Mouse (Mus musculus): Measurements from ENCODE around the gene Nfkbil1. TPM values are rescaled to one million over a fixed set of nuclear protein-coding genes. Genes with fewer than 3 reads are reported as not detected.

Nfkbil1 gene
- 10 to 100 TPM; 26.9 to 35.6 TPM for polyA plus RNA-seq (2012; fragmentation: generic; extraction: Trizol)

DNA sequence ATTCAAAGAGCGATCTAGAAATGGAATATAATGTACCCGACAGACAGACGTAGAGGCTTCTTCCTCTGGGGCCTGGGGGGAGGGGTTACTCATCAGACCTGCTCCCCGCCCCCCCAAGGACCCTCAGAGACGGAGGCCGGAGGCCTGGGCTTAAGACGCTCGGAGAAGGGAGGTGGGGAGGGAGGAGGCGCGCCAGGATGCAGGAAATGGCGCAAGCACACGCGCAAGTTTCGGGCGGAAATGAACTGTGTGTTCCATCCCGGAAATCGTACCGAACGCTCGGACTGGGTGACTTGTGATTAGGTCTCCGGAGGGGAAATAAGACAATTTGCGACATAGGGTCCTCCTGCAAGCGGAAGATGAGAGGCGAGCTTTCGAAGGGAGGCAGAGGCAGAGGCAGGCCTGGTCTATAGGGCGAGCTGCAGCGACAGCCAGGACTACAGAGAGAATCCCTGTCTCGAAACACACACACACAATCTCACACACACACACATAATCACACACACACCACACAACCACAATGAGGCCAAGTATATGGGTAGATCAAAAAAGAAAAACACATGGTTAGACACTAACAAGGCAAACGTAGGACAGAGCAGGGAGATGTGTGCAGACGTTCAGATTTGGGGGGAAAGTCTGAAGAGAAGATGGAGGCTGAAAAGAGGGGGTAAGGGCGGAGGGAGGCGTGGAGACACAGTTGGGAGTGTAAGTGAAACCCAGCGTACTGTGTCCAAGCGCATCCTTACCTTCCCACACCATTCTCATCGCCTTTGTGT is at the start of gene Nfkbil1:
Gene Nfkbil1, minus strand, starts transcription at position 179 of the 776 bp plus-strand sequence.

GRCm38 (mm10) chr17:35262664-35263522 is 27.3 kb upstream of the Nfkbil1 start, which contains the start of gene H2-D1:
Gene H2-D1, plus strand, starts transcription at chr17:35262730.

DNA sequence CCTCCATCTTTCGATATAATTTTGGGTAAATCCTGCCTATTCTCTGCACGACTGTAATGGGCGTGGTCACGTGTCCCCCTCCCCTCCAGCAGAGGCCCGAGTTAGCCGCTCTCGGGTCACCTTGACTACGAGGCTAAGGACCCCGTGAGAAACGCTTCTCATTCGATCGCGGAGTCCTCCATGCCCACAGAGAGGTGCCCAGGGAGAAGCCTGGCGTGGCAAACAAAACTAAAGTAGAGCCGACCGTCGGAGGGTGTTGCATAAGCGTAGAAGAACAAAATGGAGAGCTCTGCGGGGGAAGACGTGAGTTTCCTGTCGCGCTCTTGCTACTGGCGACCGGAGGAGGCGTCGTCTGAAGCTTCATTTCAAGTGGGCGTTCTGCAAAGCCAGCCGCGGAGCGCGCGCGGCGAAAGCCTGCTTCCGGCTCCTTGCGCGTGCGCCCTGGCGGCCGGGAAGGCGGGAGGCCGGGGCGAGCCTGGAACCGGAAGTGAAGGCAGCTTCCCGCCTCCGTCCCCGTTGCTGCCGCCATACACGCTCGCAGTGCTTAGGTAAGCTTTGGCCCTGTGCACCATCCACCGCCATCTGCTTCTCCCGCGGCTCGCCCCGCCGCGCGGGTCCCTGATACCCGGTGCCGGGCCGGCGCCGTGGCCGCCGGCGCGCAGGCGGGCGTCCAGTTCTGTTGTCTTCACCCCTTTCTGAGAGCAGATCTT is 5.9 kb upstream of the Nfkbil1 start, which contains the start of gene Ddx39b:
Gene Ddx39b, plus strand, starts transcription at position 442 of the 710 bp plus-strand sequence.

GRCm38 (mm10) chr17:35233114-35233980 is 2.2 kb downstream of the Nfkbil1 start, which contains the start of gene Atp6v1g2:
Gene Atp6v1g2, plus strand, starts transcription at chr17:35233660.

DNA sequence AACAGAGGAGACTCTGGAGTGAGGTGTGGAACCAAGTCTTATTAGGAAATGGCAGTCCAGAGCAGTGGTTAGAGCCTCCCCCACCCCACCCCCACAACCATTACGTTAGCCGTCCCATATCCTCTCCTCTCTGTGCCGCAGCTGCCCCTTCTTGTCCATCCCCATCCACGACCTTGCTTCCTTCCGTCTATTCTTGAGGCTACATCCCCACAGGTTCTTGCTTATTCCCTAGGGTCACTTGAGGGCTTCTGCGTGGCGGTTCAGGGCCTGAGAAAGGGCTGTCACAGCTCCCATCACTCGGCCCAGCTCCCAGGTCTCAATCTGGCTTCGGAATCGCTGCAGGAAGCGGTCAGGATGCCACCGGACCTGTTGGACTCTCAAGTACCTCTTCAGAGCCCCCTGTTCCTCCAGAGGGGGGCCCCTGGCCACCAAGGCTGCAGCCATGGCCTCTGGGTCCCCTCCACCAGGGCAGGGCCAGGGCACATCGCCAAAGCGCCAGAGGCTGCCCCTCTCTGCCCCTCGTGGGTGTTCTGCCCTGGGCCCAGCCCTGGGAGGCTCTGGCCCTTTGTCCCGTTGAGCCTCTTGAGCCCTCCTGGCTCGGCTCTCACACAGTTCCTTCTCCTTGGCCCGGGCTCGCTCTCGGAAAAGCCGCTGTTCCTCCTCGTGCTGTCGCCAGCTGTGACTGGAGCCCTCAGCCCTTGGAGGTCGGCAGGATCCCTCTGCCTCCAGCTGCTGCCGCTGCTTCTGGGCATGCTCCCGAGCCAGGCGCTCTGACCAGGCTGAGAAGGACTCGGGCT is 15.2 kb downstream of the Nfkbil1 start, which contains the start of gene Gm16181:
Gene Gm16181, plus strand, starts transcription at position 679 of the 797 bp plus-strand sequence.

GRCm38 (mm10) chr17:35204494-35205379 is 30.9 kb downstream of the Nfkbil1 start, which contains the start of gene Lta:
Gene Lta, minus strand, starts transcription at chr17:35205351.

GRCm38 (mm10) chr17:35201787-35202186 is 33.8 kb downstream of the Nfkbil1 start, which contains the start of gene Tnf:
Gene Tnf, minus strand, starts transcription at chr17:35202007.

GRCm38 (mm10) chr17:35193881-35194843 is 41.4 kb downstream of the Nfkbil1 start, which contains the start of gene Ltb:
Gene Ltb, plus strand, starts transcription at chr17:35194439.

GRCm38 (mm10) chr17:35187959-35188610 is 47.5 kb downstream of the Nfkbil1 start, which contains the start of gene Lst1:
Gene Lst1, minus strand, starts transcription at chr17:35188439.

GRCm38 (mm10) chr17:35175968-35176367 is 59.6 kb downstream of the Nfkbil1 start, which contains the start of gene Aif1:
Gene Aif1, minus strand, starts transcription at chr17:35176068.

Other genes with a start within 250 kb of the Nfkbil1 start
- gene Vars, start 234.8 kb downstream of the Nfkbil1 start, polyA plus RNA-seq (2012; fragmentation: generic; extraction: Trizol) = 100 to 1,000 TPM; 118 to 278 TPM
- under 1 TPM; 0.02 to 0.09 TPM for gene Vwa7, start 219.2 kb downstream of the Nfkbil1 start, polyA plus RNA-seq (2012; fragmentation: generic; extraction: Trizol)
- gene Sapcd1, start 207.8 kb downstream of the Nfkbil1 start, polyA plus RNA-seq (2012; fragmentation: generic; extraction: Trizol) = 1 to 10 TPM in 1 of 2 experiments, under 1 TPM in 1; 0.81 to 2.6 TPM
- 1 to 10 TPM; 2.2 to 3.3 TPM for gene Msh5, start 189.0 kb downstream of the Nfkbil1 start, polyA plus RNA-seq (2012; fragmentation: generic; extraction: Trizol)
- 100 to 1,000 TPM; 603 to 758 TPM for gene Clic1, start 185.8 kb downstream of the Nfkbil1 start, polyA plus RNA-seq (2012; fragmentation: generic; extraction: Trizol)
- 100 to 1,000 TPM in 1 of 2 experiments, 10 to 100 TPM in 1; 66.2 to 309 TPM for gene Ddah2, start 176.8 kb downstream of the Nfkbil1 start, polyA plus RNA-seq (2012; fragmentation: generic; extraction: Trizol)
- gene Ly6g6c, start 170.4 kb downstream of the Nfkbil1 start, polyA plus RNA-seq (2012; fragmentation: generic; extraction: Trizol) = 1 to 10 TPM in 1 of 2 experiments, under 1 TPM in 1; 0.11 to 1.9 TPM
- gene Mpig6b, start 169.6 kb downstream of the Nfkbil1 start, polyA plus RNA-seq (2012; fragmentation: generic; extraction: Trizol) = under 1 TPM in 1 of 2 experiments, not detected in 1; 0.14 TPM
- gene Ly6g6e, start 158.9 kb downstream of the Nfkbil1 start, polyA plus RNA-seq (2012; fragmentation: generic; extraction: Trizol) = not detected
- gene Ly6g6d, start 157.7 kb downstream of the Nfkbil1 start, polyA plus RNA-seq (2012; fragmentation: generic; extraction: Trizol) = not detected
- not detected for gene Ly6g6f, start 150.2 kb downstream of the Nfkbil1 start, polyA plus RNA-seq (2012; fragmentation: generic; extraction: Trizol)
- gene Abhd16a, start 146.5 kb downstream of the Nfkbil1 start, polyA plus RNA-seq (2012; fragmentation: generic; extraction: Trizol) = 100 to 1,000 TPM in 1 of 2 experiments, 10 to 100 TPM in 1; 38.3 to 112 TPM
- not detected for gene Ly6g5c, start 127.5 kb downstream of the Nfkbil1 start, polyA plus RNA-seq (2012; fragmentation: generic; extraction: Trizol)
- gene Ly6g5b, start 120.4 kb downstream of the Nfkbil1 start, polyA plus RNA-seq (2012; fragmentation: generic; extraction: Trizol) = under 1 TPM; 0.12 to 0.45 TPM
- gene Gpank1, start 114.3 kb downstream of the Nfkbil1 start, polyA plus RNA-seq (2012; fragmentation: generic; extraction: Trizol) = 10 to 100 TPM; 21.2 to 31.6 TPM
- gene Csnk2b, start 113.7 kb downstream of the Nfkbil1 start, polyA plus RNA-seq (2012; fragmentation: generic; extraction: Trizol) = 100 to 1,000 TPM; 326 to 608 TPM
- gene D17H6S53E, start 109.4 kb downstream of the Nfkbil1 start, polyA plus RNA-seq (2012; fragmentation: generic; extraction: Trizol) = 10 to 100 TPM in 1 of 2 experiments, 1 to 10 TPM in 1; 6.0 to 17.0 TPM
- under 1 TPM in 1 of 2 experiments, not detected in 1; 0.44 TPM for gene Apom, start 103.7 kb downstream of the Nfkbil1 start, polyA plus RNA-seq (2012; fragmentation: generic; extraction: Trizol)
- 100 to 1,000 TPM; 261 to 413 TPM for gene Bag6, start 100.6 kb downstream of the Nfkbil1 start, polyA plus RNA-seq (2012; fragmentation: generic; extraction: Trizol)
- gene Prrc2a, start 70.9 kb downstream of the Nfkbil1 start, polyA plus RNA-seq (2012; fragmentation: generic; extraction: Trizol) = 100 to 1,000 TPM; 216 to 365 TPM
- gene Aif1, start 59.7 kb downstream of the Nfkbil1 start, polyA plus RNA-seq (2012; fragmentation: generic; extraction: Trizol) = under 1 TPM in 1 of 2 experiments, not detected in 1; 0.47 TPM
- 10 to 100 TPM in 1 of 2 experiments, 1 to 10 TPM in 1; 1.9 to 10.8 TPM for gene Lst1, start 47.4 kb downstream of the Nfkbil1 start, polyA plus RNA-seq (2012; fragmentation: generic; extraction: Trizol)
- under 1 TPM; 0.05 to 0.06 TPM for gene Ltb, start 41.4 kb downstream of the Nfkbil1 start, polyA plus RNA-seq (2012; fragmentation: generic; extraction: Trizol)
- not detected for gene Tnf, start 33.8 kb downstream of the Nfkbil1 start, polyA plus RNA-seq (2012; fragmentation: generic; extraction: Trizol)
- gene Lta, start 30.4 kb downstream of the Nfkbil1 start, polyA plus RNA-seq (2012; fragmentation: generic; extraction: Trizol) = under 1 TPM; 0.12 to 0.13 TPM
- under 1 TPM in 1 of 2 experiments, not detected in 1; 0.20 TPM for gene Gm16181, start 15.0 kb downstream of the Nfkbil1 start, polyA plus RNA-seq (2012; fragmentation: generic; extraction: Trizol)
- gene Atp6v1g2, start 2.1 kb downstream of the Nfkbil1 start, polyA plus RNA-seq (2012; fragmentation: generic; extraction: Trizol) = 1 to 10 TPM; 1.8 to 4.6 TPM
- gene Ddx39b, start 6.0 kb upstream of the Nfkbil1 start, polyA plus RNA-seq (2012; fragmentation: generic; extraction: Trizol) = 100 to 1,000 TPM; 295 to 318 TPM
- gene H2-D1, start 26.9 kb upstream of the Nfkbil1 start, polyA plus RNA-seq (2012; fragmentation: generic; extraction: Trizol) = 10 to 100 TPM; 15.2 to 43.8 TPM
- gene H2-Q1, start 84.6 kb upstream of the Nfkbil1 start, polyA plus RNA-seq (2012; fragmentation: generic; extraction: Trizol) = 1 to 10 TPM; 1.8 to 5.9 TPM
- under 1 TPM in 1 of 2 experiments, not detected in 1; 0.05 TPM for gene H2-Q2, start 106.5 kb upstream of the Nfkbil1 start, polyA plus RNA-seq (2012; fragmentation: generic; extraction: Trizol)
- 10 to 100 TPM in 1 of 2 experiments, under 1 TPM in 1; 0.61 to 14.6 TPM for gene H2-Q4, start 143.8 kb upstream of the Nfkbil1 start, polyA plus RNA-seq (2012; fragmentation: generic; extraction: Trizol)
- under 1 TPM in 1 of 2 experiments, not detected in 1; 0.05 TPM for gene H2-Q6, start 189.1 kb upstream of the Nfkbil1 start, polyA plus RNA-seq (2012; fragmentation: generic; extraction: Trizol)
- gene H2-Q7, start 203.4 kb upstream of the Nfkbil1 start, polyA plus RNA-seq (2012; fragmentation: generic; extraction: Trizol) = under 1 TPM; 0.05 to 0.31 TPM
- gene H2-Q10, start 234.3 kb upstream of the Nfkbil1 start, polyA plus RNA-seq (2012; fragmentation: generic; extraction: Trizol) = under 1 TPM in 1 of 2 experiments, not detected in 1; 0.01 TPM

Measured in C3H10T1/2 (cell line).